Mouse (Mus musculus): Measurements from ENCODE around the gene Lats2. TPM values are rescaled to one million over a fixed set of nuclear protein-coding genes. Genes with fewer than 3 reads are reported as not detected.

Gene Lats2
- polyA plus RNA-seq (2021): 40.6 TPM

GRCm38 (mm10) chr14:57758237-57758636 lies at the start of gene Lats2:
Gene Lats2 (minus strand): TSS chr14:57758388.
- TF ChIP-seq CTCF (IDR thresholded peaks at IDR 0.05): no peak

GRCm38 (mm10) chr14:57803731-57804130 lies 45.5 kb upstream of the Lats2 start:
- ATAC-seq (no peak), DNase-seq (ENCODE audit: low read depth, low spot score) (no peak)
- TF ChIP-seq CTCF (IDR thresholded peaks at IDR 0.05): no peak
- in situ Hi-C loops (cut with MboI; ENCODE audit: low pct_unique_long_range_greater_than_20kb): loop anchor here (10.0 kb wide), 1 partner anchor 69 kb away; no protein-coding TSS in a partner anchor
- ChIA-PET POLR2A (no interaction called here), CTCF (interaction anchor here (0.9 kb wide), 1 partner anchor 115 kb away, joined by 3 read pairs; no protein-coding TSS in a partner anchor)
- H3K27me3 ChIP-seq: no peaks in the 10 kb centered on the region

More at GRCm38 (mm10) chr14:57758237-57758636, at the start of gene Lats2:
- ChIA-PET CTCF (no interaction called here), POLR2A (no interaction called here)
- in situ Hi-C loops (cut with MboI; ENCODE audit: low pct_unique_long_range_greater_than_20kb): no loop called here
- ATAC-seq (no peak), DNase-seq (ENCODE audit: low read depth, low spot score) (no peak)
- no peaks in the 10 kb centered on the region for H3K27me3 ChIP-seq

GRCm38 (mm10) chr14:57797991-57798931 lies 40.1 kb upstream of the Lats2 start, which contains the start of gene Sap18:
Gene Sap18 (plus strand): TSS chr14:57798180.
- no peak for TF ChIP-seq CTCF (IDR thresholded peaks at IDR 0.05)
- CTCF ChIA-PET: interaction anchor here (1.1 to 1.9 kb wide), 3 partner anchors 11 to 50 kb away, joined by 3 to 6 read pairs (median 6); no protein-coding TSS in a partner anchor
- in situ Hi-C loops (cut with MboI; ENCODE audit: low pct_unique_long_range_greater_than_20kb): no loop called here
- DNase-seq (ENCODE audit: low read depth, low spot score) (peak; percentile 85), ATAC-seq (peak; percentile 83)
- no peaks in the 10 kb centered on the region for H3K27me3 ChIP-seq
- POLR2A ChIA-PET: interaction anchor here (0.7 to 1.9 kb wide), 3 partner anchors 28 to 113 kb away, joined by 3 to 7 read pairs (median 3); partner anchors contain the start of gene Mrpl57

- no peak for ATAC-seq
- ChIA-PET CTCF (interaction anchor here (1.1 kb wide), 1 partner anchor 49 kb away, joined by 3 read pairs; no protein-coding TSS in a partner anchor), POLR2A (interaction anchor here (0.7 kb wide), 1 partner anchor 112 kb away, joined by 3 read pairs; no protein-coding TSS in a partner anchor)
Observed at GRCm38 (mm10) chr14:57797551-57797950, 39.4 kb upstream of the Lats2 start.

GRCm38 (mm10) chr14:57791171-57791570 lies 33.0 kb upstream of the Lats2 start:
- in situ Hi-C loops (cut with MboI; ENCODE audit: low pct_unique_long_range_greater_than_20kb): no loop called here
- DNase-seq (ENCODE audit: low read depth, low spot score) (no peak), ATAC-seq (no peak)
- no peak for TF ChIP-seq CTCF (IDR thresholded peaks at IDR 0.05)
- no peaks in the 10 kb centered on the region for H3K27me3 ChIP-seq
- ChIA-PET CTCF (interaction anchor here (0.9 to 1.6 kb wide), 2 partner anchors 12 to 105 kb away, joined by 3 read pairs; no protein-coding TSS in a partner anchor), POLR2A (no interaction called here)

More at GRCm38 (mm10) chr14:57797551-57797950, 39.4 kb upstream of the Lats2 start:
- no peak for DNase-seq (ENCODE audit: low read depth, low spot score)
- no peaks in the 10 kb centered on the region for H3K27me3 ChIP-seq
- in situ Hi-C loops (cut with MboI; ENCODE audit: low pct_unique_long_range_greater_than_20kb): no loop called here
- TF ChIP-seq CTCF (IDR thresholded peaks at IDR 0.05): no peak

- no peak for ATAC-seq
- no peaks in the 10 kb centered on the region for H3K27me3 ChIP-seq
- CTCF ChIA-PET: no interaction called here
- in situ Hi-C loops (cut with MboI; ENCODE audit: low pct_unique_long_range_greater_than_20kb): no loop called here
- DNase-seq (ENCODE audit: low read depth, low spot score): no peak
- TF ChIP-seq CTCF (IDR thresholded peaks at IDR 0.05): no peak
- POLR2A ChIA-PET: no interaction called here
Observed at GRCm38 (mm10) chr14:57789759-57790158, 31.6 kb upstream of the Lats2 start.

GRCm38 (mm10) chr14:57789311-57789710 lies 31.1 kb upstream of the Lats2 start:
- ChIA-PET CTCF (no interaction called here), POLR2A (no interaction called here)

GRCm38 (mm10) chr14:57787406-57787805 lies 29.2 kb upstream of the Lats2 start:
- ATAC-seq (no peak), DNase-seq (ENCODE audit: low read depth, low spot score) (no peak)
- ChIA-PET CTCF (no interaction called here), POLR2A (no interaction called here)
- H3K27me3 ChIP-seq: no peaks in the 10 kb centered on the region
- in situ Hi-C loops (cut with MboI; ENCODE audit: low pct_unique_long_range_greater_than_20kb): no loop called here
- no peak for TF ChIP-seq CTCF (IDR thresholded peaks at IDR 0.05)

More at GRCm38 (mm10) chr14:57789311-57789710, 31.1 kb upstream of the Lats2 start:
- no peak for ATAC-seq
- DNase-seq (ENCODE audit: low read depth, low spot score): no peak
- TF ChIP-seq CTCF (IDR thresholded peaks at IDR 0.05): no peak
- in situ Hi-C loops (cut with MboI; ENCODE audit: low pct_unique_long_range_greater_than_20kb): no loop called here
- no peaks in the 10 kb centered on the region for H3K27me3 ChIP-seq

GRCm38 (mm10) chr14:57772157-57772815 lies 14.1 kb upstream of the Lats2 start:
- DNase-seq (ENCODE audit: low read depth, low spot score) (no peak), ATAC-seq (no peak)
- POLR2A ChIA-PET: no interaction called here
- in situ Hi-C loops (cut with MboI; ENCODE audit: low pct_unique_long_range_greater_than_20kb): no loop called here
- CTCF ChIA-PET: no interaction called here
- no peaks in the 10 kb centered on the region for H3K27me3 ChIP-seq
- no peak for TF ChIP-seq CTCF (IDR thresholded peaks at IDR 0.05)

- in situ Hi-C loops (cut with MboI; ENCODE audit: low pct_unique_long_range_greater_than_20kb): no loop called here
- TF ChIP-seq CTCF (IDR thresholded peaks at IDR 0.05): no peak
- no peak for DNase-seq (ENCODE audit: low read depth, low spot score)
- POLR2A ChIA-PET: no interaction called here
- no peaks in the 10 kb centered on the region for H3K27me3 ChIP-seq
- CTCF ChIA-PET: interaction anchor here (1.2 kb wide), 1 partner anchor 10 kb away, joined by 3 read pairs; no protein-coding TSS in a partner anchor
- no peak for ATAC-seq
Observed at GRCm38 (mm10) chr14:57769102-57769501, 10.9 kb upstream of the Lats2 start.
